Comparison of ENCODE assay signal across 12 mouse cellular contexts in genomic region chr15:80163274-80163673, GRCm38 (mm10). TPM values are rescaled to one million over a fixed set of nuclear protein-coding genes. Genes with fewer than 3 reads are reported as not detected.
DNase-seq lines count a peak whose midpoint lies in the region; ATAC-seq and TF ChIP-seq lines count a peak whose summit lies in the region.
"Had no signal": no experiment of that assay in that cellular context is flagged by ENCODE, and none has a peak within 500 bp of the region (broad histone marks: within the 10 kb centered on the region; RNA-seq: fewer than 3 reads in every experiment).

No protein-coding gene starts in this region.

- 0 out of 2 replicates have a peak, but pooled peaks have one; percentile 27 for ATAC-seq in hindbrain, postnatal 0 days
- ATAC-seq in hindbrain, embryonic 16.5 days, result no peak
- ATAC-seq: liver, embryonic 12.5 days had no signal

- WGBS in hindbrain, postnatal 0 days, result 52% methylated on average over 11 of the region's 11 CpGs
- 56% methylated on average over 11 of the region's 11 CpGs for WGBS in hindbrain, embryonic 16.5 days
- 82% methylated on average over 11 of the region's 11 CpGs for WGBS in kidney, adult 2 months

- peaks cover 5% of the 10 kb centered on the region; the same call in 1 of the 2 replicates for H3K4me1 ChIP-seq in hindbrain, postnatal 0 days (ENCODE audit: insufficient read depth, low read length)
- peaks cover 2% of the 10 kb centered on the region; the same call in 1 of the 2 replicates for H3K4me1 ChIP-seq in hindbrain, embryonic 16.5 days (ENCODE audit: control insufficient read depth, insufficient read depth, low read depth, low read length)
- peaks cover 28% of the 10 kb centered on the region for H3K4me1 ChIP-seq in kidney, adult 2 months (ENCODE audit: control insufficient read depth, insufficient read depth, low read length)

- H3K9ac ChIP-seq in hindbrain, postnatal 0 days (replicated peaks; ENCODE audit: low read length), result no peak overlapping the region
- no peak overlapping the region for H3K9ac ChIP-seq in hindbrain, embryonic 16.5 days (ENCODE audit: low read depth, low read length)
- H3K9ac ChIP-seq: forebrain, embryonic 12.5 days; liver, embryonic 12.5 days; midbrain, embryonic 12.5 days had no signal

- 0 out of 2 replicates have a peak, but pooled peaks have one; percentile 5 for TF ChIP-seq CTCF in hindbrain, postnatal 0 days (IDR thresholded peaks at IDR 0.05; ENCODE audit: low read depth)
- no peak for TF ChIP-seq CTCF in kidney, adult 2 months (conservative IDR thresholded peaks at IDR 0.05; ENCODE audit: insufficient read depth, insufficient read length, low read depth, low read length)

- no peak overlapping the region for H3K4me2 ChIP-seq in hindbrain, postnatal 0 days (ENCODE audit: low read depth, low read length)
- no peak overlapping the region for H3K4me2 ChIP-seq in hindbrain, embryonic 16.5 days (ENCODE audit: low read length)
- H3K4me2 ChIP-seq: forebrain, embryonic 12.5 days; liver, embryonic 12.5 days; midbrain, embryonic 12.5 days had no signal

- no peak for TF ChIP-seq POLR2A in kidney, adult 2 months (IDR thresholded peaks at IDR 0.05; ENCODE audit: low read depth, low read length)

- DNase-seq in hindbrain, postnatal 0 days (ENCODE audit: low spot score), result peak; percentile 63
- DNase-seq in cerebellum, adult 8-10 months, result peak; percentile 98
- peak; percentile 64 to 73 for DNase-seq in layer of hippocampus, adult 8-10 months (ENCODE audit: low spot score in 2 of 2)
- DNase-seq in right cerebral cortex, adult 2 months (ENCODE audit: low spot score in 2 of 2), result peak; percentile 64 to 72
- no peak for DNase-seq in kidney, adult 2 months
- DNase-seq in kidney, adult 9 months, result no peak
- no peak for DNase-seq in kidney, adult 8-10 months
- DNase-seq: kidney, postnatal 14 days had no signal

- no peak overlapping the region for H3K4me3 ChIP-seq in hindbrain, postnatal 0 days (ENCODE audit: low read length)
- no peak overlapping the region for H3K4me3 ChIP-seq in hindbrain, embryonic 16.5 days (ENCODE audit: low read length)
- no peak overlapping the region for H3K4me3 ChIP-seq in kidney, adult 2 months (ENCODE audit: insufficient read depth, low read depth, low read length)
- H3K4me3 ChIP-seq: forebrain, embryonic 12.5 days; liver, embryonic 12.5 days; midbrain, embryonic 12.5 days had no signal

- peaks cover 36% of the 10 kb centered on the region for H3K36me3 ChIP-seq in hindbrain, postnatal 0 days (ENCODE audit: insufficient read depth, low read length)
- peaks cover 26% of the 10 kb centered on the region for H3K36me3 ChIP-seq in hindbrain, embryonic 16.5 days (ENCODE audit: control insufficient read depth, insufficient read depth, low read length)
- no peaks in the 10 kb centered on the region; the same call in 1 of the 2 replicates for H3K36me3 ChIP-seq in kidney, adult 2 months (ENCODE audit: control insufficient read depth, insufficient read depth, low read length)

- H3K9me3 ChIP-seq in hindbrain, postnatal 0 days (ENCODE audit: low read length), result no peaks in the 10 kb centered on the region
- no peaks in the 10 kb centered on the region for H3K9me3 ChIP-seq in hindbrain, embryonic 16.5 days (ENCODE audit: control insufficient read depth, low read length)
- H3K9me3 ChIP-seq: forebrain, embryonic 12.5 days; liver, embryonic 12.5 days; midbrain, embryonic 12.5 days had no signal

- H3K27me3 ChIP-seq in hindbrain, postnatal 0 days (ENCODE audit: insufficient read depth, low read length), result no peaks in the 10 kb centered on the region
- H3K27me3 ChIP-seq in hindbrain, embryonic 16.5 days (replicated peaks; ENCODE audit: control insufficient read depth, insufficient read depth, low read length), result no peaks in the 10 kb centered on the region
- no peaks in the 10 kb centered on the region for H3K27me3 ChIP-seq in kidney, adult 2 months (replicated peaks; ENCODE audit: control insufficient read depth, insufficient read depth, low read length)
- H3K27me3 ChIP-seq: forebrain, embryonic 12.5 days; midbrain, embryonic 12.5 days had no signal

- peak overlapping the region; percentile 3; the same call in 1 of the 2 replicates for H3K27ac ChIP-seq in hindbrain, postnatal 0 days
- no peak overlapping the region for H3K27ac ChIP-seq in hindbrain, embryonic 16.5 days (ENCODE audit: low read depth, low read length)
- H3K27ac ChIP-seq in kidney, adult 2 months (ENCODE audit: insufficient read depth, low read depth, low read length), result no peak overlapping the region
- H3K27ac ChIP-seq: forebrain, embryonic 12.5 days; liver, embryonic 12.5 days; midbrain, embryonic 12.5 days had no signal

RNA-seq across cellular contexts. Expression of gene Mgat3, which starts 10.2 kb away (rescaled TPM):
- total RNA-seq in hindbrain, postnatal 0 days (2014; rRNA removed), result 99.6 and 106 TPM in 2 replicates
- polyA plus RNA-seq in hindbrain, postnatal 0 days (2015; fragmentation: Nextera tagmentation; extraction: Ambion mirVana), result 13.2 and 13.5 TPM in 2 replicates
- 15.7 and 15.8 TPM in 2 replicates for polyA plus RNA-seq in hindbrain, embryonic 16.5 days (2015; fragmentation: Nextera tagmentation; extraction: Ambion mirVana)
- total RNA-seq in layer of hippocampus, adult 8-10 months (2022), result 100 to 1,000 TPM; 112 to 115 (median 114) TPM
- polyA plus RNA-seq in kidney, adult 2 months (2012; rRNA removed), result 70.5 and 77.1 TPM in 2 replicates

RNA-seq across cellular contexts. Expression of gene Tab1, which starts 30.3 kb away (rescaled TPM):
- 55.0 and 58.6 TPM in 2 replicates for total RNA-seq in hindbrain, postnatal 0 days (2014; rRNA removed)
- 26.5 and 27.9 TPM in 2 replicates for polyA plus RNA-seq in hindbrain, postnatal 0 days (2015; fragmentation: Nextera tagmentation; extraction: Ambion mirVana)
- polyA plus RNA-seq in hindbrain, embryonic 16.5 days (2015; fragmentation: Nextera tagmentation; extraction: Ambion mirVana), result 37.1 and 39.9 TPM in 2 replicates
- total RNA-seq in layer of hippocampus, adult 8-10 months (2022), result 10 to 100 TPM; 27.3 to 29.5 (median 29.0) TPM
- polyA plus RNA-seq in kidney, adult 2 months (2012; rRNA removed), result 26.7 and 28.5 TPM in 2 replicates

Comparison
In these comparisons a context has a peak if more than half of its experiments do, and no peak if none do; other contexts are left out.
1. DNase-seq: peak in hindbrain, postnatal 0 days (single experiment), cerebellum, adult 8-10 months (single experiment), layer of hippocampus, adult 8-10 months (2 of 2) and right cerebral cortex, adult 2 months (2 of 2); none in kidney, adult 2 months (single experiment), kidney, adult 9 months (single experiment) and kidney, adult 8-10 months (0 of 2).